Mouse (Mus musculus): ENCODE data around the gene Sertad4. TPM values are rescaled to one million over a fixed set of nuclear protein-coding genes. Genes with fewer than 3 reads are reported as not detected.

Gene Sertad4
- total RNA-seq (2021), result 1 to 10 TPM; 7.9 to 9.3 TPM
- long read RNA-seq, experiment 1, transcript Sertad4-204 (4 exons, 3,350 nt), result major isoform, 7 of 14 reads
- long read RNA-seq, experiment 1, partial matches to known transcripts, result 2 of 14 reads
- long read RNA-seq, experiment 1, other reads (novel, unspliced or antisense), result 5 of 14 reads
- long read RNA-seq, experiment 2, transcript Sertad4-204 (4 exons, 3,350 nt), result major isoform, 5 of 7 reads
- long read RNA-seq, experiment 2, partial matches to known transcripts, result 0 of 7 reads
- long read RNA-seq, experiment 2, other reads (novel, unspliced or antisense), result 2 of 7 reads

DNA sequence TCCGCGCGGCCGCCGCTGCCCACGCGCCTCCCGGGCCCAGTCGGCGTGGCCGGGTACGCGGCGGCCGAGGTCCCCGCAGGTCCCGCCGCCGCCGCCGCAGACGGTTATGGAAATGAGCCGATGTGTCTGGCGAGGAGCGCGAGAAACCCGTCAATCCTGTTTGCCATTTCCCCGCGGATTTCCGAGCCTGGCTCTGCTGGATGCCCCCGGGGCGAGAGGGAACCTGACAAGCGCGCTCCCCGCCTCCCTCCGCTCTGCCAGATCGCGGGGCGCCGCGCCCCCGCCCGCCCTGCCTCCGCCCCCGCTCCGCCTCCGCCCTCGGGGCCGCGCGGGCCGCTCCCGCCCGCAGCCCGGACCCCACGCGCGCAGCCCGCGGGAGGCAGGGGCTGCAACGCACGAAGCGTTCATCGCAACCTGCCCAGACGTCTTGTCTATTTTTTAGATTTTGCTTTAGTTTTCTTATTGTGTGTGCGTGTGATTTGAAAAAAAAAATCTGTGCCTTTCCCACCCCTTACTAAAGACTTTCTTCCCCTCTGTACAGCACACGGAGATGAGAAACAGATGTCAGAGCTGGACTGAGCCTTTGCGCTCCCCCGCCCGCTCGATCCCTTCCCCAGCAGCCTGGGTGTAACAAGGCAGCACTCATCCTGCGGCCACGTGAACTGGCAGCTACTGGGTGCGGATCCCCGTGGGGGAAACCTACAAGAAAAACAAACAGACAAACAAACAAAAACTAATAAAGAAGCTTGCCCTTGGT is at the start of gene Sertad4:
Gene Sertad4, minus strand, starts transcription at position 283 of the 757 bp plus-strand sequence.
- peak; percentile 73 for DNase-seq

DNA sequence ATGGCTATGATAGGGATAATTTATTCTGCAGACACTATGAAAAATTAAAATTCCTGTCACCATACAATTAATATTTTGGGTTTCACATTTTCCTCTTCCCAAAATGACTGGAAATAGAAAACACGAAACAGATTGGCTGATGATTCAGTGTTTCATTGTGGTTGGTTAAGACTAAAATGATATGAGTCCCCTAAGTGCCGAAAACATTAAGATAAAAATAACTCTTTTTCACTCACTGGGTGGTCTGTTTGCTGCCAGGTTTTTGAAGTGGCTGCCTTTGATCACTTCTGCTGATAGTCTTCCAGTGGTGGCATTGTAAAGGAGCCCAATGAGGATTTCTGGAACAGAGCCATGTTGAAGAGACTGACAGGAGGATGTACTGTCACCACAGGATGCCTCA is 46.0 kb upstream of the Sertad4 start:
- no peak for DNase-seq

GRCm38 (mm10) chr1:192900913-192901312 is 45.4 kb upstream of the Sertad4 start:
- no peak for DNase-seq

DNA sequence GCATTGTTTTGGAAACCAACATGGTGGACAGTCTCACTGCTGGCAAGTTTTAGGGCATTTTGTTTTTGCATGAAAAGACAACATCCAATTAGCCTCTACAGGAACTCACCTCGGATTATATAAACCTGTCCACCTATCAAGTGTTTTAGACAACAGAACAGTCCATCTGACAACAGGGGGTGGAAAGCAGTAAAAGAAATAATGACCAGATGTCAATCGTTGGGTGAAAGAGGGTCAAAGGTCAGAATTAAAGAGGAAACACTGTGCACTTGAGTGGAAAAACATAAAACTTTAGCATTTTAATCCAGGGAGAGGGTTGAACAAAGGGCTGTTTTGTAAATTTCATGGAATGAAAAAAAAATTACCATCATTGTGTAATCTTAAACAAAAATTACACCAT is 43.2 kb upstream of the Sertad4 start:
- DNase-seq, result no peak

DNA sequence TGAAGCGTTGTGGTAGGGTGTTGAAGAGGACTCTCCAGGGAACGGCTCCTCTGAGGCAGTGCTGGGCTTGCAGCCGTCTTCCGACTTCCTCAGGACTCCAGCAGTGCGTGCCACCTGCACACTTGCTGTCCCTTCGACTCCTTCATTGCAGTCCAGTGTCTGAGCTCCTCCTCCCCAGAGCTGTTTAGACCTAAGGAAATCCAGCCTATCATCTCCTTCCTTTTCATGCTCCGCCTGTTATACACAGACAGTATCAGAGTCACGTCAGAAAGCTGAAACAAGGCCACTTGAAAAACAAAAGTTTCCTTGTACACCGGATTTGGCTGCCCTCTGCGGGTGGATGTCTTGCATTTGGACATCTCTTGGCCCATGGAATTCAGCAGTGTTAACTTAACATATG is 41.7 kb upstream of the Sertad4 start:
- peak; percentile 34 for DNase-seq

DNA sequence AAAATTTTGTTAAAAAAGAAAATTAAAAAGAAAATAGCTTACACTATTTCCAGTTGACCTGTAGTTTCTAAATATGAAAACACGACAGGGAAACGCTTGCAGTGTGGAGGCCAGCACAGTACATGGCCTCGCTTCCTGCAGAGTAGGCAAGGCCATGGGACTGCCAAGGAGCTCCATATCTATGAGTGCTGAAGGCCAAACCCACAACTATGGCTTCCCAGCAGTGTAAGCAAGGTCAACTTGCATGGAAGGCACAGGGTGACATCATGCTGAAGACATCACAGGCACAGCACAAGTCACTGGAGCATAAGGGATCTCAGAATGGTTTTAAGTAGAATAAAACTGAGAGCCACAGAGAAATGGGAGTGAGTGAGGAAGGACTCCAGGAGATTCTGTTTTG is 40.5 kb upstream of the Sertad4 start:
- DNase-seq, result peak; percentile 60

DNA sequence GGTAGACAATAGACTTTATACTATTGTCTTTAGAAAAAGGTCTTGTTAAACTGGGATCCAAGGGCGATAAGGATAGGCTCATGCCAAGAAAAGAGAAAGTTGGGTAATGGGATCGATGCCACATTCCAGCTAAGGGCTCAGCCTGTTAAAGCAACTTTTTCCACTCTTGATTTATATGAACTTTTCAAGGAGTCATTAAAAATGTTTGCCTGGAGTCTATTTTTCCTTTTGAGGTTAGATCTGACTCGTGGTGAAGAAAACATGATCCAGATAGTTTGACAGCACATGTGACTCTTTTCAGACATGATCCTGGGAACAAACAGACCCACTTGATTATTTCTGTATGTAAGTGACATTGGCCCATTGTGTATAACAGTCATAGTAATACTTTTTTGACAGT is 35.2 kb upstream of the Sertad4 start:
- DNase-seq, result peak; percentile 26

- DNase-seq, result no peak
These were observed 27.2 kb upstream of the Sertad4 start for GRCm38 (mm10) chr1:192882617-192883295.

DNA sequence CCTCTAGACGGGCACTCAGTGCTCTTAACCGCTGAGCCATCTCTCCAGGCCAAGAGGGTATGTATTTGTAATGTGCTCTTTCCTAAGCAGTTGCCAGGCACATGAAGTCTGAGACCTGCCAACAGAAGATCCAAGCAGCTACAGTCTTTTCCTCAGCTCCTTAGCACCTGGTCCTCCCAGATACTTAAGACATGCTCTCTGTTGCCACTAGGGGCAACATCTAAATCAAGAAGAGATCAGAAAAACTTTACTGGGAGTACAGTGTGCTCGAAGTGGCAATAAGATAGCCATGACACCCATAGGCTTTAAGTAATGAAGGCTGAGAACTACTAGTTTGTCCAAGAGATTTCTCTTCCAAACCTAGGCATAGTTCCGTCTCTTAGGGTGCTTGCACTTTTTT is 24.6 kb upstream of the Sertad4 start:
- DNase-seq, result no peak

DNA sequence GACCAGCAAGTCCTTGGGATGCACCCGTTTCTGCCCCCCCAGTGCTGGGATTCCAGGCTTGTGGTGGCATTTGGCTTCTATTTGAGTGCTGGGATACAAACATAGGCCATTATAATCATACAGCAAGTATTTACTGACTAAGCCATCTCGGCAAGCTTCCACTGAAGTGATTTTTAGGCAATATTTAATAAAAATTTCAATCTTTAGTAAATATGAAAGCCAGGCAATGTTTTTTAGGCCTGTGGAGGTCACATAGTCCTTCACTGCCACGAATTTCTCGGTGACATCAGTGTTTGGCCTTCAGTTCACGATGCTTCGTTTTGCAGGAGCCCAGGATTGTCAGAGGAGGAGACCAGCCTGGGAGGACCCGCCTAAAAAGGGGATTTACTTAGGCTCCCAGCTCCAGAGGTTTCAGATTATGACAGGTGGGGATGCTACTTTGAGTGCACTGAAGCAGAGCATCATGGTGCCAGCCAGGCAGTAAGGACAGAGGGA is 23.6 kb upstream of the Sertad4 start:
- peak; percentile 27 for DNase-seq

DNA sequence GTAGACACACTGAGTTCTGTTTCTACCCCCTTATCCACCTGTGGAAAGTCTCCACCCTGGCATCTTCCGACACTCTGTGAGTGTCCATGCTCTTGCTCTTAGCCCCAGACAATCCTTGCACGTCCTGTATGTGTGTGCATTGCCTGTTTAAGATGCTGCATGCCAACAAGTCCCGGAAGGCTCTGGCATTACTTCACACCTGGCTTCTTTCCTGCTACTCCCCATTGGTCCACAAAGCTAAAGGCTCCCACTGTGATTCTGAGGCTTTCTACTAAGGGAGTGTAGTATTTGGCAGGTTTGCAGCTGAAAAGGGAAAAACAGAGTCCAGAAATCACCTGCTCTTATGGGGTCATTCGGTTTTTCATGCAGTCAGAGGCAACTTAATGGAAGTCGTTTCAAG is 17.3 kb upstream of the Sertad4 start:
- DNase-seq, result peak; percentile 58

- no peak for DNase-seq
These were observed 14.2 kb upstream of the Sertad4 start for GRCm38 (mm10) chr1:192869761-192870160.

DNA sequence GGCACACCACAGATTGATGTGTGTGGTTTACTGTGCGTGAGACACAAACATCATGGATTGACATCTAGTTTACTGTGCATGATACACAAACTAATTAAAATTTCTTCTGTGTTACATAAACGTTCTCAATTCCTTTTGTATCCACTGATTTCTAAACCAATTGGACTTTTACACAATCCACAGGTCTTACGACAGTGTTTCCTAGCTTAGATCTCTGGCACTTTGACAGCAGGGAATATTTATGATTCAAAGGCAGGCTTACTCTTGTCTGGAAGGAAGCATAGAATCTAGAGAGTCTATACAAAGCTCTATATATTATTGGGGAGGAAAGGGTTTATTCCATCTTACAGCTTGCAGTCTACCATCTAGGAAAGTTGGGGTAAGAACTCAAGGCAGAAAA is 8.9 kb upstream of the Sertad4 start:
- DNase-seq, result no peak

- DNase-seq, result no peak
These were observed 5.9 kb upstream of the Sertad4 start for GRCm38 (mm10) chr1:192861305-192861960.

DNA sequence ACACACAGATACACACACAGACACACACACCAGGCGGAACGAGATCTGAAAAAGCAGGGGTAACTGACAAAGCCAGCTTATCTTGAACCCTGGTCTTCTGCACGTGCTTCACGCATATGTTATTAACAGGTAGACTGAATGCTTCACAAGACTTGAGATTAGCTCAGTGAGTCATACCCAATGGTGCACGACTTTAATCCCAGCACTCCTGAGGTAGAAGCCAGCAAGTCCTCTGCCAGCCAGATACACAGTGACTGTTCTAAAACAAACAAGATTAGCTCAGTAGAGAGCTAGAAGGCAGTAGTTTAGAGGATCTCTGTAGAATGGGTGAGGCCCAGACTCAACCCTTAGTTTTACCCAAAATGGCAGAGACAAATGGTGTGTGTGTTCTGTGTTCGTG is 4.7 kb upstream of the Sertad4 start:
- no peak for DNase-seq

DNA sequence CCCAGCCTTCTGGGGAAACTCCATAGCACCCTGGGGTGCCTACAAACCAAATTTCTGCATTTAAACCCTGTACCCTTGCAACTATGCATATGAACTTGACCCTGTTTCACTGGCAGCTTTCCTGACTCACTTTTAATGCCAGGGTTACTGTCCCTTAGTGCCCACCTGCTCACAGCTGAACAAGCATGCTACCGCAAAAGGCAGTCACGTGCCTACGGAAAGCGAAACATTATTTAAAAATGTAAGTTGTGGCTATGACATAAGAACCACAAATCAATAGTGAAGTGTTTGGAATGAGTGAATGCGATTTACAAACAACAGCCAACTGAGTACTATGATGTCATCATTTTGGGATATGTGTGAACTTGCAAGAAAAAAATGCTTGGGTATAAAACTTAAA is 2.0 kb upstream of the Sertad4 start:
- DNase-seq, result no peak

- no peak for DNase-seq
These were observed 1.4 kb upstream of the Sertad4 start for GRCm38 (mm10) chr1:192856931-192857330.

- peak; percentile 20 for DNase-seq
These were observed 855 bp upstream of the Sertad4 start for GRCm38 (mm10) chr1:192856411-192856810.

DNA sequence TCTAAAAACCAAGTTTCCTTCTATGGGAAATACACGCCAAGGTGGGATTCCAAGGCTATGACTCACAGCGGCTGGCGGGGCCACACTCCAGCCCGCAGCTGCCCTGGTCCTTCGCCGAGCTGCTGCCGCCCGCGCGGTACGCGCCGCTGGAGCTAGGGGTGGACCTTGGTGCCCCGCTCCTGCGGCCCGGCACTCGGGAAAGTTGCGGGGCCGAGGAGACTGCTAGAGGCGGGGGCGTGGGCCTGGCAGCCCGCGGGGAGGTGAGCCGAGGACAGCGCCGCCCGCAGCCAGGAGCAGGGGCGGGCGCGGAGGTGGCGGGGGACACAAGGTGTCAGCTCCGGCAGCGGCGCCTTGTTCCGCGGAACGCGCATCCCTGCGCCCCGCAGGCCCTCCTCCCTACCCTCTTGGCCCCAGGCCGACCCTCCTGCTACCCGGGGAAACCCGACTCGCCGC is 711 bp downstream of the Sertad4 start:
- DNase-seq, result peak; percentile 66

GRCm38 (mm10) chr1:192853988-192854818 is 1.4 kb downstream of the Sertad4 start:
- DNase-seq, result no peak

DNA sequence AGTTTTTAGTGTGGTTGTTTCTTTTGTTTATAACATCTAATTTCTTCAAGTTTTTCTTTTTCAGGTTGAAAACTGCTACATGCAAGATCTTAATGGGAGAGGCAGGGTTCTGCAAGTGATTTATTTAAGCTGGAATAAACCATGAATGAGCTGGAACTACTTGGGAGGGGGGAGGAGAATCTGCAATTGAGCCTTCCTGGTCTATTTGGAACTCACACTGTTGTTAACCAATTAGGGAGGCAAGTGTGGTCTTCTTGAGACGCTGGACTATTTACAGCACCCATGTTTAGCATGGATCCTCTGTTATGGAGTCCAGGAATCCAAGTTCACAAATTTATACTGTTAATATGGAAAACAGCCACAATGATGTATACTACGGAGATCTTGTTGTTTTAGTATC is 2.1 kb downstream of the Sertad4 start:
- DNase-seq, result no peak

DNA sequence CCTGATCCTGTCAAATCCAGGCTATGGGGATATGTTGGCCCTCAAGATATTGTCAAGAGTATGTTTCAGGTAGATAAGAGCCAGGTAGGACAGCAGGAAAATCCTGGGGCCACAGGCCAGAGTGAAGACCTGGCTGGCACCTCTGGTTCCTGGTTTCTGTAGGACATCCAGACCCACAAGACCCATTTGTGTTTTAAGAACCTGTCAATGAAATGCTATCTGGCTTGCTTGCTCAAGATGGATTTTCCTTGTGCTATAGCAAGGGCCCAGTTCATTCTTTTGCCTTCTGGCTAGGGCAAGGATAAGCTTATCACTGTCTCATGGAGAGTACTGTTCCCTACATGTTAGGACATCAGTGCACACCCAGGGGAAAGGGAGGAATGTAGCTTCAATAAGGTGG is 3.5 kb downstream of the Sertad4 start:
- no peak for DNase-seq
